Comparison of ENCODE assay signal across 8 mouse cellular contexts in the genomic region with DNA sequence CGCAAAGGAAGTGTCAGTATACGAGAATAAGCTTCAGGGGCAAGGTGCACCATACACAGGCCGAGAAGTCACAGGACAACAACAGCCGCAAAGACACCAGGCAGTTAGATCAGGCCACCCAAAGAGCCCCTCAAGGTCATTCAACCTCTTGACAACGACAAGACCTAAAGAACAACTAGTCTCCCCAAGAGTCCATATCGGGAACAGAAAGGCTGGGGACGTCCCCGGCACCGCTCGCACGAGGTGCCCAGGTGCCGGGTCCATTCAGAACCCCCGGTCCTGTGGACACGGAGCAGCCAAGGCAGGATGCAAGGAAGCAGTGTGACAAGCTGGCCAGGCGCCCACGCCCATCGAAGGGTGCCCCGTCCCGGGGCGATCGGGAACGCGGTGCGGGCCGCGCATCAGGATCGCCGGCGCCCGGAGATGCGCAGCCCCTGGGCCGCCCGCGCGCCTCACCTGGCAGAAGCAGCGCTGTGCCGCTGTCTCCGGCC. TPM values are rescaled to one million over a fixed set of nuclear protein-coding genes. Genes with fewer than 3 reads are reported as not detected.
A peak's percentile ranks its signal among the peaks of the same experiment; 100 is the strongest.
DNase-seq lines count a peak whose midpoint lies in the region; ATAC-seq and TF ChIP-seq lines count a peak whose summit lies in the region.

No protein-coding gene starts in this region.

- peak; percentile 32 for ATAC-seq in frontal cortex, adult (ENCODE audit: low TSS enrichment)
- no peak; the same call in none of the 2 replicates for ATAC-seq in embryonic facial prominence, embryonic 14.5 days (ENCODE audit: low read depth)
- ATAC-seq in hindbrain, postnatal 0 days: no peak; the same call in 1 of the 2 replicates
- 0 out of 2 replicates have a peak, but pooled peaks have one; percentile 0 for ATAC-seq in megakaryocyte, adult 5-6 weeks (ENCODE audit: poor library complexity, severe bottlenecking)
- peak; percentile 1; the same call in 1 of the 2 replicates for ATAC-seq in stomach, postnatal 0 days (ENCODE audit: low FRiP score, low TSS enrichment)

- peak overlapping the region; percentile 60 for H3K4me2 ChIP-seq in embryonic facial prominence, embryonic 14.5 days (ENCODE audit: low read depth, low read length)
- H3K4me2 ChIP-seq in hindbrain, postnatal 0 days (ENCODE audit: low read depth, low read length): peak overlapping the region; percentile 70
- peak overlapping the region; percentile 91 for H3K4me2 ChIP-seq in stomach, postnatal 0 days (replicated peaks; ENCODE audit: low read depth)

- peak overlapping the region; percentile 89 for H3K27ac ChIP-seq in embryonic facial prominence, embryonic 14.5 days (replicated peaks; ENCODE audit: low read depth, low read length)
- H3K27ac ChIP-seq in hindbrain, postnatal 0 days: peak overlapping the region; percentile 93
- H3K27ac ChIP-seq in stomach, postnatal 0 days (replicated peaks): peak overlapping the region; percentile 95

- under 1% methylated on average over 25 of the region's 38 CpGs for WGBS in embryonic facial prominence, embryonic 14.5 days
- under 1% methylated on average over 38 of the region's 38 CpGs for WGBS in hindbrain, postnatal 0 days
- WGBS in stomach, postnatal 0 days: under 1% methylated on average over 38 of the region's 38 CpGs

- H3K4me1 ChIP-seq in E14TG2a.4 (replicated peaks; ENCODE audit: low read depth, low read length): peaks cover 41% of the 10 kb centered on the region
- peaks cover 6% of the 10 kb centered on the region; the same call in 1 of the 2 replicates for H3K4me1 ChIP-seq in embryonic facial prominence, embryonic 14.5 days (ENCODE audit: control insufficient read depth, insufficient read depth, low read length)
- peaks cover 6% of the 10 kb centered on the region; the same call in 1 of the 2 replicates for H3K4me1 ChIP-seq in hindbrain, postnatal 0 days (ENCODE audit: insufficient read depth, low read length)
- no peaks in the 10 kb centered on the region for H3K4me1 ChIP-seq in stomach, postnatal 0 days (replicated peaks; ENCODE audit: control insufficient read depth, insufficient read depth)

- H3K36me3 ChIP-seq in E14TG2a.4 (ENCODE audit: insufficient read depth, low read length): peaks cover 7% of the 10 kb centered on the region; the same call in 1 of the 2 replicates
- H3K36me3 ChIP-seq in embryonic facial prominence, embryonic 14.5 days (ENCODE audit: control insufficient read depth, insufficient read depth, low read length): no peaks in the 10 kb centered on the region
- no peaks in the 10 kb centered on the region for H3K36me3 ChIP-seq in hindbrain, postnatal 0 days (ENCODE audit: insufficient read depth, low read length)
- no peaks in the 10 kb centered on the region for H3K36me3 ChIP-seq in stomach, postnatal 0 days (ENCODE audit: control insufficient read depth, insufficient read depth, low read length)

- no peak for DNase-seq in frontal cortex, postnatal 36 days (ENCODE audit: low spot score in 2 of 2)
- DNase-seq in embryonic facial prominence, embryonic 14.5 days (ENCODE audit: low spot score): peak; percentile 10
- DNase-seq in hindbrain, postnatal 0 days (ENCODE audit: low spot score): no peak
- no peak for DNase-seq in stomach, postnatal 0 days (ENCODE audit: low spot score)
- DNase-seq in left cerebral cortex, postnatal 14 days (ENCODE audit: low spot score in 2 of 2): no peak

- H3K4me3 ChIP-seq in E14TG2a.4 (replicated peaks; ENCODE audit: low read length): peak overlapping the region; percentile 98
- H3K4me3 ChIP-seq in embryonic facial prominence, embryonic 14.5 days (ENCODE audit: low read depth, low read length): peak overlapping the region; percentile 81
- H3K4me3 ChIP-seq in hindbrain, postnatal 0 days (ENCODE audit: low read length): peak overlapping the region; percentile 94
- H3K4me3 ChIP-seq in stomach, postnatal 0 days (ENCODE audit: low read depth, low read length): peak overlapping the region; percentile 93

- TF ChIP-seq CTCF in E14TG2a.4 (conservative IDR thresholded peaks at IDR 0.05; ENCODE audit: low read length): no peak
- no peak for TF ChIP-seq CTCF in hindbrain, postnatal 0 days (IDR thresholded peaks at IDR 0.05; ENCODE audit: low read depth)
- no peak for TF ChIP-seq CTCF in stomach, postnatal 0 days (IDR thresholded peaks at IDR 0.05; ENCODE audit: low read depth)

- no peak for TF ChIP-seq EP300 in stomach, postnatal 0 days (optimal IDR thresholded peaks at IDR 0.05)

- no peaks in the 10 kb centered on the region for H3K9me3 ChIP-seq in E14TG2a.4 (ENCODE audit: low read length)
- no peaks in the 10 kb centered on the region for H3K9me3 ChIP-seq in embryonic facial prominence, embryonic 14.5 days (ENCODE audit: control insufficient read depth, low read length)
- H3K9me3 ChIP-seq in hindbrain, postnatal 0 days (ENCODE audit: low read length): no peaks in the 10 kb centered on the region
- no peaks in the 10 kb centered on the region for H3K9me3 ChIP-seq in stomach, postnatal 0 days (ENCODE audit: control insufficient read depth, low read length)

- intact Hi-C loops in left cerebral cortex, postnatal 14 days (cut with DNase I): no loop called here

- peak overlapping the region; percentile 90 for H3K9ac ChIP-seq in embryonic facial prominence, embryonic 14.5 days (ENCODE audit: low read depth, low read length)
- peak overlapping the region; percentile 94 for H3K9ac ChIP-seq in hindbrain, postnatal 0 days (replicated peaks; ENCODE audit: low read length)
- H3K9ac ChIP-seq in stomach, postnatal 0 days (ENCODE audit: low read length): peak overlapping the region; percentile 91

- H3K27me3 ChIP-seq in E14TG2a.4 (ENCODE audit: insufficient read depth, low read length): no peaks in the 10 kb centered on the region
- no peaks in the 10 kb centered on the region for H3K27me3 ChIP-seq in embryonic facial prominence, embryonic 14.5 days (replicated peaks; ENCODE audit: control insufficient read depth, insufficient read depth, low read length)
- H3K27me3 ChIP-seq in hindbrain, postnatal 0 days (ENCODE audit: insufficient read depth, low read length): no peaks in the 10 kb centered on the region
- no peaks in the 10 kb centered on the region for H3K27me3 ChIP-seq in stomach, postnatal 0 days (ENCODE audit: control insufficient read depth, insufficient read depth, low read length)

RNA-seq across cellular contexts. Expression of gene Ero1l, which starts 0.6 kb away (rescaled TPM):
- polyA plus RNA-seq in embryonic facial prominence, embryonic 14.5 days (2014; fragmentation: Nextera tagmentation; extraction: Ambion mirVana): 31.0 and 33.7 TPM in 2 replicates
- total RNA-seq in hindbrain, postnatal 0 days (2014; rRNA removed): 15.7 and 18.7 TPM in 2 replicates
- polyA plus RNA-seq in hindbrain, postnatal 0 days (2015; fragmentation: Nextera tagmentation; extraction: Ambion mirVana): 23.3 and 25.7 TPM in 2 replicates
- 72.1 and 75.6 TPM in 2 replicates for total RNA-seq in megakaryocyte, adult 5-6 weeks (2015)
- total RNA-seq in megakaryocyte, adult 5-6 weeks (2017): 43.2 and 80.7 TPM in 2 replicates
- polyA plus RNA-seq in stomach, postnatal 0 days (2015; fragmentation: Nextera tagmentation; extraction: Ambion mirVana): 46.5 and 55.6 TPM in 2 replicates
- 10 to 100 TPM; 30.1 to 37.5 TPM for total RNA-seq in left cerebral cortex, postnatal 14 days (2021)

RNA-seq across cellular contexts. Expression of gene Psmc6, which starts 11.6 kb away (rescaled TPM):
- 153 and 162 TPM in 2 replicates for polyA plus RNA-seq in embryonic facial prominence, embryonic 14.5 days (2014; fragmentation: Nextera tagmentation; extraction: Ambion mirVana)
- 65.0 and 72.6 TPM in 2 replicates for total RNA-seq in hindbrain, postnatal 0 days (2014; rRNA removed)
- 136 and 144 TPM in 2 replicates for polyA plus RNA-seq in hindbrain, postnatal 0 days (2015; fragmentation: Nextera tagmentation; extraction: Ambion mirVana)
- 120 and 126 TPM in 2 replicates for total RNA-seq in megakaryocyte, adult 5-6 weeks (2015)
- 140 and 144 TPM in 2 replicates for total RNA-seq in megakaryocyte, adult 5-6 weeks (2017)
- 94.4 and 94.9 TPM in 2 replicates for polyA plus RNA-seq in stomach, postnatal 0 days (2015; fragmentation: Nextera tagmentation; extraction: Ambion mirVana)
- total RNA-seq in left cerebral cortex, postnatal 14 days (2021): 10 to 100 TPM; 94.4 to 96.0 TPM

RNA-seq across cellular contexts. Expression of gene Styx, which starts 32.9 kb away (rescaled TPM):
- polyA plus RNA-seq in embryonic facial prominence, embryonic 14.5 days (2014; fragmentation: Nextera tagmentation; extraction: Ambion mirVana): 77.4 and 77.5 TPM in 2 replicates
- total RNA-seq in hindbrain, postnatal 0 days (2014; rRNA removed): 20.7 and 22.7 TPM in 2 replicates
- polyA plus RNA-seq in hindbrain, postnatal 0 days (2015; fragmentation: Nextera tagmentation; extraction: Ambion mirVana): 72.4 and 73.7 TPM in 2 replicates
- total RNA-seq in megakaryocyte, adult 5-6 weeks (2015): 22.0 and 23.7 TPM in 2 replicates
- 13.1 and 14.1 TPM in 2 replicates for total RNA-seq in megakaryocyte, adult 5-6 weeks (2017)
- 48.8 and 50.6 TPM in 2 replicates for polyA plus RNA-seq in stomach, postnatal 0 days (2015; fragmentation: Nextera tagmentation; extraction: Ambion mirVana)
- total RNA-seq in left cerebral cortex, postnatal 14 days (2021): 10 to 100 TPM; 14.7 to 16.8 TPM

Comparison
In these comparisons a context has a peak if more than half of its experiments do, and no peak if none do; other contexts are left out.
1. ATAC-seq: peak in frontal cortex, adult (single experiment), megakaryocyte, adult 5-6 weeks (single experiment) and stomach, postnatal 0 days (single experiment); none in embryonic facial prominence, embryonic 14.5 days (single experiment) and hindbrain, postnatal 0 days (single experiment).
2. Peak in every context shown above with its lines, with median percentiles within 50 percentile points of each other: H3K4me3 ChIP-seq, H3K27ac ChIP-seq, H3K4me2 ChIP-seq and H3K9ac ChIP-seq.